Mouse (Mus musculus): Measurements from ENCODE around the gene Hebp2. TPM values are rescaled to one million over a fixed set of nuclear protein-coding genes. Genes with fewer than 3 reads are reported as not detected.

Gene Hebp2
- polyA plus RNA-seq, 1 experiment from 2014 or later = 10.8 TPM

- Histone ChIP-seq H3K9me3 (replicated peaks; ENCODE audit: control insufficient read depth, low read length, poor library complexity, severe bottlenecking) (no peaks in the 10 kb centered on the region), H3K36me3 (ENCODE audit: control insufficient read depth, insufficient read depth, low read length) (peaks cover 5% of the 10 kb centered on the region), H3K27ac (ENCODE audit: low read length) (0 out of 2 replicates have a peak overlapping the region, but pooled peaks have one; percentile 7), H3K4me2 (ENCODE audit: low read length) (no peak overlapping the region), H3K27me3 (ENCODE audit: control insufficient read depth, insufficient read depth, low read depth, low read length) (no peaks in the 10 kb centered on the region), H3K9ac (ENCODE audit: low read depth, low read length) (0 out of 2 replicates have a peak overlapping the region, but pooled peaks have one; percentile 3), H3K4me3 (ENCODE audit: low read depth, low read length) (no peak overlapping the region), H3K4me1 (ENCODE audit: control insufficient read depth, insufficient read depth, low read length) (peaks cover 7% of the 10 kb centered on the region)
- WGBS = 64% methylated on average over 9 of the region's 9 CpGs
- ATAC-seq = 0 out of 2 replicates have a peak, but pooled peaks have one; percentile 32
These were observed 20.1 kb downstream of the Hebp2 start for GRCm38 (mm10) chr10:18525726-18526125.

- Histone ChIP-seq H3K36me3 (ENCODE audit: control insufficient read depth, insufficient read depth, low read length) (peaks cover 5% of the 10 kb centered on the region), H3K9ac (ENCODE audit: low read depth, low read length) (no peak overlapping the region), H3K27ac (ENCODE audit: low read length) (no peak overlapping the region), H3K9me3 (replicated peaks; ENCODE audit: control insufficient read depth, low read length, poor library complexity, severe bottlenecking) (no peaks in the 10 kb centered on the region), H3K4me2 (ENCODE audit: low read length) (no peak overlapping the region), H3K4me1 (ENCODE audit: control insufficient read depth, insufficient read depth, low read length) (peaks cover 7% of the 10 kb centered on the region), H3K27me3 (ENCODE audit: control insufficient read depth, insufficient read depth, low read depth, low read length) (no peaks in the 10 kb centered on the region), H3K4me3 (ENCODE audit: low read depth, low read length) (no peak overlapping the region)
- ATAC-seq = no peak
- WGBS = 78% methylated on average over 15 of the region's 15 CpGs
These were observed 20.6 kb downstream of the Hebp2 start for GRCm38 (mm10) chr10:18525311-18525710.

- 73% methylated on average over 2 of the region's 2 CpGs for WGBS
- peaks cover 7% of the 10 kb centered on the region for H3K4me1 ChIP-seq (ENCODE audit: control insufficient read depth, insufficient read depth, low read length)
These were observed 23.3 kb downstream of the Hebp2 start for GRCm38 (mm10) chr10:18522556-18522955.

GRCm38 (mm10) chr10:18511496-18511895 is 34.4 kb downstream of the Hebp2 start:
- Histone ChIP-seq H3K9me3 (replicated peaks; ENCODE audit: control insufficient read depth, low read length, poor library complexity, severe bottlenecking) (no peaks in the 10 kb centered on the region), H3K9ac (ENCODE audit: low read depth, low read length) (no peak overlapping the region), H3K27me3 (ENCODE audit: control insufficient read depth, insufficient read depth, low read depth, low read length) (no peaks in the 10 kb centered on the region), H3K36me3 (ENCODE audit: control insufficient read depth, insufficient read depth, low read length) (no peaks in the 10 kb centered on the region), H3K4me1 (ENCODE audit: control insufficient read depth, insufficient read depth, low read length) (peaks cover 6% of the 10 kb centered on the region), H3K4me2 (ENCODE audit: low read length) (no peak overlapping the region), H3K4me3 (ENCODE audit: low read depth, low read length) (no peak overlapping the region), H3K27ac (ENCODE audit: low read length) (no peak overlapping the region)
- 93% methylated on average over 11 of the region's 11 CpGs for WGBS
- ATAC-seq = no peak

More at GRCm38 (mm10) chr10:18522556-18522955, 23.3 kb downstream of the Hebp2 start:
- H3K9ac ChIP-seq (ENCODE audit: low read depth, low read length) = no peak overlapping the region
- H3K27ac ChIP-seq (ENCODE audit: low read length) = no peak overlapping the region
- peaks cover 5% of the 10 kb centered on the region for H3K36me3 ChIP-seq (ENCODE audit: control insufficient read depth, insufficient read depth, low read length)
- ATAC-seq = no peak
- H3K4me3 ChIP-seq (ENCODE audit: low read depth, low read length) = no peak overlapping the region
- no peak overlapping the region for H3K4me2 ChIP-seq (ENCODE audit: low read length)
- H3K27me3 ChIP-seq (ENCODE audit: control insufficient read depth, insufficient read depth, low read depth, low read length) = no peaks in the 10 kb centered on the region
- H3K9me3 ChIP-seq (replicated peaks; ENCODE audit: control insufficient read depth, low read length, poor library complexity, severe bottlenecking) = no peaks in the 10 kb centered on the region

- Histone ChIP-seq H3K4me1 (ENCODE audit: control insufficient read depth, insufficient read depth, low read length) (peaks cover 12% of the 10 kb centered on the region), H3K9me3 (replicated peaks; ENCODE audit: control insufficient read depth, low read length, poor library complexity, severe bottlenecking) (no peaks in the 10 kb centered on the region), H3K4me2 (ENCODE audit: low read length) (no peak overlapping the region), H3K9ac (ENCODE audit: low read depth, low read length) (no peak overlapping the region), H3K27ac (ENCODE audit: low read length) (no peak overlapping the region), H3K4me3 (ENCODE audit: low read depth, low read length) (no peak overlapping the region), H3K27me3 (ENCODE audit: control insufficient read depth, insufficient read depth, low read depth, low read length) (no peaks in the 10 kb centered on the region), H3K36me3 (ENCODE audit: control insufficient read depth, insufficient read depth, low read length) (no peaks in the 10 kb centered on the region)
- WGBS = 83% methylated on average over 3 of the region's 3 CpGs
- no peak for ATAC-seq
These were observed 35.2 kb downstream of the Hebp2 start for GRCm38 (mm10) chr10:18510663-18511062.

- no peak overlapping the region for H3K9ac ChIP-seq (ENCODE audit: low read depth, low read length)
- H3K9me3 ChIP-seq (replicated peaks; ENCODE audit: control insufficient read depth, low read length, poor library complexity, severe bottlenecking) = no peaks in the 10 kb centered on the region
- ATAC-seq = peak; percentile 55; the same call in 1 of the 2 replicates
- 0 out of 2 replicates have a peak overlapping the region, but pooled peaks have one; percentile 5 for H3K27ac ChIP-seq (ENCODE audit: low read length)
- H3K4me1 ChIP-seq (ENCODE audit: control insufficient read depth, insufficient read depth, low read length) = peaks cover 14% of the 10 kb centered on the region
- H3K4me3 ChIP-seq (ENCODE audit: low read depth, low read length) = no peak overlapping the region
- H3K36me3 ChIP-seq (ENCODE audit: control insufficient read depth, insufficient read depth, low read length) = no peaks in the 10 kb centered on the region
- 74% methylated on average over 1 of the region's 1 CpGs for WGBS
- no peaks in the 10 kb centered on the region for H3K27me3 ChIP-seq (ENCODE audit: control insufficient read depth, insufficient read depth, low read depth, low read length)
- H3K4me2 ChIP-seq (ENCODE audit: low read length) = no peak overlapping the region
These were observed 37.3 kb downstream of the Hebp2 start for GRCm38 (mm10) chr10:18508586-18508985.

GRCm38 (mm10) chr10:18507869-18508473 is 37.9 kb downstream of the Hebp2 start:
- WGBS = 84% methylated on average over 2 of the region's 2 CpGs
- Histone ChIP-seq H3K4me2 (ENCODE audit: low read length) (no peak overlapping the region), H3K9me3 (replicated peaks; ENCODE audit: control insufficient read depth, low read length, poor library complexity, severe bottlenecking) (no peaks in the 10 kb centered on the region), H3K36me3 (ENCODE audit: control insufficient read depth, insufficient read depth, low read length) (no peaks in the 10 kb centered on the region), H3K4me1 (ENCODE audit: control insufficient read depth, insufficient read depth, low read length) (peaks cover 14% of the 10 kb centered on the region), H3K27ac (ENCODE audit: low read length) (0 out of 2 replicates have a peak overlapping the region, but pooled peaks have one; percentile 5), H3K4me3 (ENCODE audit: low read depth, low read length) (no peak overlapping the region), H3K27me3 (ENCODE audit: control insufficient read depth, insufficient read depth, low read depth, low read length) (no peaks in the 10 kb centered on the region), H3K9ac (ENCODE audit: low read depth, low read length) (no peak overlapping the region)
- ATAC-seq = 0 out of 2 replicates have a peak, but pooled peaks have one; percentile 25

GRCm38 (mm10) chr10:18506501-18506946 is 39.4 kb downstream of the Hebp2 start:
- H3K9me3 ChIP-seq (replicated peaks; ENCODE audit: control insufficient read depth, low read length, poor library complexity, severe bottlenecking) = no peaks in the 10 kb centered on the region
- no peak overlapping the region for H3K27ac ChIP-seq (ENCODE audit: low read length)
- no peak overlapping the region for H3K9ac ChIP-seq (ENCODE audit: low read depth, low read length)
- ATAC-seq = peak; percentile 21; the same call in 1 of the 2 replicates
- no peak overlapping the region for H3K4me3 ChIP-seq (ENCODE audit: low read depth, low read length)
- 55% methylated on average over 6 of the region's 6 CpGs for WGBS
- H3K27me3 ChIP-seq (ENCODE audit: control insufficient read depth, insufficient read depth, low read depth, low read length) = no peaks in the 10 kb centered on the region
- H3K4me2 ChIP-seq (ENCODE audit: low read length) = no peak overlapping the region
- peaks cover 14% of the 10 kb centered on the region for H3K4me1 ChIP-seq (ENCODE audit: control insufficient read depth, insufficient read depth, low read length)
- H3K36me3 ChIP-seq (ENCODE audit: control insufficient read depth, insufficient read depth, low read length) = no peaks in the 10 kb centered on the region

GRCm38 (mm10) chr10:18505690-18506089 is 40.2 kb downstream of the Hebp2 start:
- no peak for ATAC-seq
- H3K27me3 ChIP-seq (ENCODE audit: control insufficient read depth, insufficient read depth, low read depth, low read length) = no peaks in the 10 kb centered on the region
- H3K4me2 ChIP-seq (ENCODE audit: low read length) = no peak overlapping the region
- 73% methylated on average over 10 of the region's 10 CpGs for WGBS
- H3K36me3 ChIP-seq (ENCODE audit: control insufficient read depth, insufficient read depth, low read length) = no peaks in the 10 kb centered on the region
- H3K27ac ChIP-seq (ENCODE audit: low read length) = no peak overlapping the region
- no peak overlapping the region for H3K4me3 ChIP-seq (ENCODE audit: low read depth, low read length)
- no peak overlapping the region for H3K9ac ChIP-seq (ENCODE audit: low read depth, low read length)
- H3K4me1 ChIP-seq (ENCODE audit: control insufficient read depth, insufficient read depth, low read length) = peaks cover 14% of the 10 kb centered on the region
- H3K9me3 ChIP-seq (replicated peaks; ENCODE audit: control insufficient read depth, low read length, poor library complexity, severe bottlenecking) = no peaks in the 10 kb centered on the region
